Mouse (Mus musculus) kidney, embryonic 15.5 days (tissue): ENCODE results near the gene Arfgap1. TPM values are rescaled to one million over a fixed set of nuclear protein-coding genes. Genes with fewer than 3 reads are reported as not detected.

Source experiments
- ATAC-seq: fragments of 200-750 bp; cut with Nextera tagmentation; replicated peaks from 2 replicates; pipeline ENCODE4 v1.8.0; 2017; ENCODE audit warnings: moderate TSS enrichment; ENCODE audit not compliant: low FRiP score
- H3K27ac ChIP-seq: fragments of 300-500 bp; sonication (generic); 2 replicates; pipeline ENCODE4 v1.5.1; 2015; ENCODE audit warnings: mild to moderate bottlenecking, inconsistent platforms
- H3K27me3 ChIP-seq: fragments of 300-500 bp; sonication (generic); 2 replicates; pipeline ENCODE4 v1.6.1; 2015; ENCODE audit warnings: inconsistent platforms
- H3K36me3 ChIP-seq: fragments of 300-500 bp; sonication (generic); 2 replicates; pipeline ENCODE4 v1.6.1; 2015; ENCODE audit warnings: inconsistent platforms
- H3K4me1 ChIP-seq: fragments of 300-500 bp; sonication (generic); 2 replicates; pipeline ENCODE4 v1.6.1; 2015; ENCODE audit warnings: inconsistent platforms
- H3K4me2 ChIP-seq: fragments of 300-500 bp; sonication (generic); 2 replicates; pipeline ENCODE4 v1.6.1; 2015; ENCODE audit warnings: moderate library complexity, mild to moderate bottlenecking, inconsistent platforms
- H3K4me3 ChIP-seq: fragments of 300-500 bp; sonication (generic); replicated peaks from 2 replicates; pipeline ENCODE4 v1.5.1; 2015; ENCODE audit warnings: mild to moderate bottlenecking, inconsistent platforms
- H3K9ac ChIP-seq: fragments of 300-500 bp; sonication (generic); 2 replicates; pipeline ENCODE4 v1.6.1; 2015; ENCODE audit warnings: mild to moderate bottlenecking, inconsistent platforms
- H3K9me3 ChIP-seq: fragments of 300-500 bp; sonication (generic); replicated peaks from 2 replicates; pipeline ENCODE4 v1.6.1; 2016; ENCODE audit warnings: inconsistent platforms
- WGBS: fragments of 180-500 bp; shearing (Covaris S2); methylation state at CpG from one replicate; pipeline ENCODE4 v1.1.7; 2015; ENCODE audit warnings: mixed read lengths; 5-methylcytosine and 5-hydroxymethylcytosine counted together
- polyA plus RNA-seq: library from polyadenylated mRNA; unstranded; fragments of >200 nt; fragmentation: Nextera tagmentation; extraction: Ambion mirVana; gene quantifications from 2 replicates; pipeline ENCODE4 v1.2.1, GENCODE M21; 2015

Gene Arfgap1
- polyA plus RNA-seq = 90.4 and 105 TPM in 2 replicates

DNA sequence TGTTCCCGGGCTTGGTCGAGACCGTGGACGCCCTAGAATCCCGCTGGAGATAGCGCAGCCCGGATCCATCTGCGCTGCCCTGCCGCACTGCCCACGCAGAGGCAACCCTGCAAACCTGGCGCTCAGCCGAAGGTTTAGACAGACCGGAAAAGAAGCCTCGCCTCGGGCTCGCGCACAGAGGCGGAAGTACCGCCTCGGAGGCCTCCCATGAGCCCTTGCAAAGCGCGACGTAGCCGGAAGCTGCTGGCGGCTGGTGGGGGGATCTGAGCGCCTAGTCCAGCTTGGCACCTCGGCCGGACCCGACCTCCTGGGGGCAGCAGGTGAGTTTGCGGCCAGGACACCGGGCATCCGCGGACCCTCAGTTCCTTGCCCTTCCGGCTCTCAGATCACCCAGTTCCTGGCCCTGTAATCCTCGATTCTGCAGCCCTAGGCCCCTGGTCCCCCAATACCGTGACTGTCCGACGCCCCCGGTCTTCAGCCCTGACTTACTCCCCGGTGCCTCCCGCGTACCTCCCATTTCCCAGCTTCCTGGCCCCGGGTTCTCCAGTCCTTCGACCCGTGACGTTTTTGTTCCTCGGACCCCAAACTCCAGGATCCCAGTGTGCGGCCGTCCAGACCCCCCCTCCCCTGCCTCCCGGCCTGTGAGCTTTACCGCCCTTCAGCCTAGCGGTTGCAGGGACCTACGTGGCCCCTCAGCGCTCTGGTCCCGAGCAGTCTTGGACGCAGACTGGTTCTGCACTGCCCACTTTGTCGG lies at the start of gene Arfgap1:
Gene Arfgap1, plus strand, starts transcription at position 216 of the 754 bp plus-strand sequence.
- peaks cover 35% of the 10 kb centered on the region for H3K36me3 ChIP-seq
- peak within 1 kb of the TSS; percentile 64 for H3K4me2 ChIP-seq
- ATAC-seq = peak; percentile 96
- peak within 1 kb of the TSS; percentile 94 for H3K4me3 ChIP-seq
- H3K9ac ChIP-seq = peak within 1 kb of the TSS; percentile 94
- H3K27ac ChIP-seq = peak within 1 kb of the TSS; percentile 91
- H3K4me1 ChIP-seq = peaks cover 27% of the 10 kb centered on the region
- no peaks in the 10 kb centered on the region for H3K27me3 ChIP-seq
- no peaks in the 10 kb centered on the region for H3K9me3 ChIP-seq
- under 1% methylated on average over 57 of the region's 57 CpGs for WGBS

DNA sequence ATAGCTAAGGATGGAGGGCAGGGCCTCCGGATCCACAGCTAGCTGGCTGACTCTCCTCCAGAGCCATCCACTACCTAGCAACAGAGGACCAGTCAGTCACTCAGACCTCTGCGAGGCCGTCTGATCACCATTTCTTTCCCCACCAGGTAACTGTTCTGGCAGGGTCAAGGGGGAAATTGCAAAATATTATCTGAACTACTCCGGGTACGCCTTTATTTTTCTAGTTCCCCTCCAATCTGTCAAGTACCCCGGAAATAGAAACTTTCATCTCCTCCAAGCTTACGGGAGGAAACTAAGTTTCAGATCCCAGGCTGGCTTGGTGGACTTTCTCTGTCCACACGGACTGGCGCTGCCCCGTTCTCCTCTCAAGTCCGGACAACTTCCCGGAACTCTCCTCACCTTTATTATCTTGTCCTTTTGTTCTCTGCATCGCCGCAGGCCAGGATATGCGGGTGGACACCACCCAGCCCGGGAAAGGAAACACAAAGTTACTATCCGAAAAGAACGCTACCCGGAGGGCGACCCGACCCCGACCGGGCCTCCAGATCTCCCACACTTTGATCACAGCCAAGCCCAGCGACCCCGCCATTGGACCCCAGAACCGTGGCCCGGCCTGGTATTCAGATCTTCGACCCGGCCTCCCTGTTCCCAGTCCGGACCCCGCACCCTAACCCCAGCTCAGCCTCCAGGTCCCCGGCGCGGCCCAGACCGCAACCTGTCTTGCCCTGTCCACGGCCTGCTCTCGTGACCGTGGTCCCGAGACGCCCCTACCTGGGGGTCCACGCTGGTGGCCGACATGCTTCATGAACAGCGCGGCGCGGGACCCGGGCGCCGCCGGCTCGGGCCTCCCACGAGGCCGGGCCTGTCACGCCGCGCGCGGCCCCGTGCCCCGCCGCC lies 46.9 kb upstream of the Arfgap1 start:
- H3K27me3 ChIP-seq = 0 out of 2 replicates have a peak, but pooled peaks cover 4% of the 10 kb centered on the region
- H3K9me3 ChIP-seq = no peaks in the 10 kb centered on the region
- peaks cover 37% of the 10 kb centered on the region for H3K36me3 ChIP-seq
- H3K4me2 ChIP-seq = peak overlapping the region; percentile 78
- peaks cover 14% of the 10 kb centered on the region for H3K4me1 ChIP-seq
- H3K9ac ChIP-seq = peak overlapping the region; percentile 100
- under 1% methylated on average over 61 of the region's 61 CpGs for WGBS
- peak overlapping the region; percentile 97 for H3K4me3 ChIP-seq
- H3K27ac ChIP-seq = peak overlapping the region; percentile 79
- peak; percentile 62 for ATAC-seq

DNA sequence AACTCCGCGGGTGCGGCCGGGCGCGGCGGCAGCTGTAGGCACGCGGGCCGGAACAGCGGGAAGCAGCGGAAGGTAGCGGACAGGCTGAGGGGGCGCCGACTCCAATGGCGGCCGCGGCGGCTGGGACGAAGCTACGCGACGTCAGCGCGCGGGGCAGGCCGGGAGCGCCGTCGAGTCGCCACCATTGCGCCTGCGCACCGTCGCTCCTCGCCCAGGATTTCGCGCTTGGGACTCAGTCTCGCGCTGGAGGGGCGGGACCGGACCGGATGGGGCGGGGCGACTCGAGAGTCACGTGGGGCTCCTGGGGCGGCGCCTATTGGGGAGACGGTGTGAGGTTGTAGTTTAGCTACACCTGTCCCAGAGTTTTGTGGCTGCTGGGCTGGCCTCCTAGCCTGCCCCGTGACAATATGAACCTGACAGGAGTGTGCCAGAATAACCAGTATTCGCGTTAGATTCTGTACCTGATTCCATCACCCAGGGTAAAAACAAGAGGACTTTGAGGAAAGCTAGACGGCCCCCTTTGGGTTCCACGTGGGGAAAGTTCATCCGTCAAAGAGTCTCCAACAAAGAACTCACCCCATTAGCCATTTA lies 46.1 kb upstream of the Arfgap1 start, which contains the start of gene Ythdf1:
Gene Ythdf1, minus strand, starts transcription at position 140 of the 591 bp plus-strand sequence.
- Histone ChIP-seq H3K36me3 (peaks cover 31% of the 10 kb centered on the region), H3K27ac (peak within 1 kb of the TSS; percentile 79), H3K9ac (peak within 1 kb of the TSS; percentile 100), H3K27me3 (0 out of 2 replicates have a peak, but pooled peaks cover 4% of the 10 kb centered on the region), H3K4me2 (peak within 1 kb of the TSS; percentile 78), H3K4me3 (peak within 1 kb of the TSS; percentile 97), H3K9me3 (no peaks in the 10 kb centered on the region), H3K4me1 (peaks cover 14% of the 10 kb centered on the region)
- WGBS = under 1% methylated on average over 56 of the region's 56 CpGs
- ATAC-seq = peak; percentile 96

DNA sequence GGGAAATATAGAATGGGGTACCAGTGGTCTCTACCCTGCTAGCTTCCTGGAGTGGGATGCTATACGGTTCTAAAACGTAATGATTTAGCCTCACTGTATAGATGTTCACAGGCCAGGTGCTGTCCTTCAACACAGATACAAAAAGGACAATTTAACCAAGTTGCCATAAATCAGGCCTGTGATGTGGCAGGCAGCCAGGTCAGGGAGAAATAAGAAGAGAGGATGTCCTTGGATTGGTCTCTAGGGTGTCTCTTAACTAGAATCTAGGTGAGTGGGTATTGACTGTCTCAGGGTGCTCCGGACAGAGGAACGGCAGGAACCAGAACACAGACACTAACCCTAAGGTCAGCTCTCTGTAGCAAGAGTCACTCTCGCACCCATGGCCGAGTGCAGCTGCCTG lies 44.3 kb upstream of the Arfgap1 start:
- peaks cover 14% of the 10 kb centered on the region for H3K4me1 ChIP-seq
- H3K36me3 ChIP-seq = peaks cover 12% of the 10 kb centered on the region
- H3K27ac ChIP-seq = no peak overlapping the region
- no peak overlapping the region for H3K9ac ChIP-seq
- no peak for ATAC-seq
- 88% methylated on average over 6 of the region's 6 CpGs for WGBS
- H3K4me2 ChIP-seq = no peak overlapping the region
- no peaks in the 10 kb centered on the region for H3K9me3 ChIP-seq
- no peak overlapping the region for H3K4me3 ChIP-seq
- 0 out of 2 replicates have a peak, but pooled peaks cover 4% of the 10 kb centered on the region for H3K27me3 ChIP-seq

DNA sequence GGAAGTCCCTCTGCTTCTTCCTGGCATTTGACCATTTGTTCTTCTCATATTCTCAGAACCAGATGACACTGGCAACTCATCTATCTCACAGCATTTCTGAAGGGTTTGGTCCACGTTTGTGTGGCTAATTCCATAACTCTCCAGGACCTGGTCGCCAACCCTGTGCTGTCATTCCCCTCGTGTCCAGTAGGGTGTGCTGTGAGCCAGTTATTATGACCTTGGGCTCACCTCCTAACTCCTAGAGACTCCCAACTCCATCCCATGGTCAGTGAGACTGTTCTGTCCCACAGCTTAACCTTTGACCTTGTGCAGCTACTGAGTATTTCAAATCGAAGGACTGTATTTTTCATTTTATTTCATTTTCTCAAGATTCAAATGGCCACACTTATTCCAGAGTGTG lies 41.8 kb upstream of the Arfgap1 start:
- no peak overlapping the region for H3K27ac ChIP-seq
- 11% methylated on average over 4 of the region's 4 CpGs for WGBS
- no peak overlapping the region for H3K4me2 ChIP-seq
- H3K4me3 ChIP-seq = no peak overlapping the region
- H3K4me1 ChIP-seq = peaks cover 6% of the 10 kb centered on the region
- no peak for ATAC-seq
- no peak overlapping the region for H3K9ac ChIP-seq
- H3K9me3 ChIP-seq = no peaks in the 10 kb centered on the region
- H3K27me3 ChIP-seq = 0 out of 2 replicates have a peak, but pooled peaks cover 4% of the 10 kb centered on the region
- H3K36me3 ChIP-seq = no peaks in the 10 kb centered on the region

DNA sequence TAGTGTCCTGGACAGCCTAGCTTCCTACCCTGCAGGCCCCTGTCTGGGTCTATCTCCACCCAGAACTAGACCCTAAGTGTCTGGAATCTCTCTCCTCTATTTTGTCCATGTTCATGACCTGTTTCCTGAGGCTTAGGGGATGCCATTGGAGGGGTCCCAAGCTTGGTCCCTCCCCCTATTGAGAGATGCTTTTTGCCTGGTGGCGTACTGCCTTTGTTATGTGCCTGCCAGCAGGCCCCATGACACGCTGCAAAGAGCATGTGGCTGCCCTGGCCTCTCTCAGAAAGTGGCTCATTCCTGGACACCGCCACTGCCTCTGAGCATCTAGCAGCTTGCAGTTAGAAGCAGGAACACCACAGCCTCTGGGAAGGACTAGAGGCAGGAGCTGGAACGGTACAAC lies 38.3 kb upstream of the Arfgap1 start, which contains the start of gene Birc7:
Gene Birc7, plus strand, starts transcription at position 301 of the 400 bp plus-strand sequence.
- Histone ChIP-seq H3K4me3 (no peak within 1 kb of the TSS), H3K9me3 (no peaks in the 10 kb centered on the region), H3K27me3 (0 out of 2 replicates have a peak, but pooled peaks cover 4% of the 10 kb centered on the region), H3K27ac (no peak within 1 kb of the TSS), H3K9ac (no peak within 1 kb of the TSS), H3K4me2 (no peak within 1 kb of the TSS), H3K4me1 (no peaks in the 10 kb centered on the region), H3K36me3 (no peaks in the 10 kb centered on the region)
- no peak for ATAC-seq
- WGBS = 64% methylated on average over 4 of the region's 4 CpGs

DNA sequence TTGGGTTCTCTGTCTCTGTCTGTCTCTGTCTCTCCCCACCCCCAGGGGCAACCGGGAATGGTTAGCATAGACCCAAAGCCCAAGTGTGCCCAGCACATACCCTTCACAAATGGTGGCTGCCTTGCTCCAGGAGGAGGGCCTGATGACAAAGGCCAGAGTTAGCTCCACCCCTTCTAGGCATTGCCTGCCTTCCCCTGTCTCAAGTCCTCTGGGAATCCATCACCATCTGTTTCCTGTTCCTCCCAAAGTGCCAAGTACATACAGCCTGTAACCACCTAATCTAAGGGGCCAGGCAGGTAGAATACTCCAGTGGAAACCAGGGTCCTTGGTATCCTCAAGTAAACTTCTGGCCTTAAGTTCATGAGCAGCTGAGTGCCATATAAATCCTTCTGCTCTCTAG lies 34.6 kb upstream of the Arfgap1 start:
- Histone ChIP-seq H3K27me3 (no peaks in the 10 kb centered on the region), H3K4me3 (no peak overlapping the region), H3K36me3 (no peaks in the 10 kb centered on the region), H3K9me3 (no peaks in the 10 kb centered on the region), H3K4me2 (no peak overlapping the region), H3K4me1 (no peaks in the 10 kb centered on the region), H3K27ac (no peak overlapping the region), H3K9ac (no peak overlapping the region)
- 84% methylated on average over 1 of the region's 1 CpGs for WGBS
- ATAC-seq = no peak

DNA sequence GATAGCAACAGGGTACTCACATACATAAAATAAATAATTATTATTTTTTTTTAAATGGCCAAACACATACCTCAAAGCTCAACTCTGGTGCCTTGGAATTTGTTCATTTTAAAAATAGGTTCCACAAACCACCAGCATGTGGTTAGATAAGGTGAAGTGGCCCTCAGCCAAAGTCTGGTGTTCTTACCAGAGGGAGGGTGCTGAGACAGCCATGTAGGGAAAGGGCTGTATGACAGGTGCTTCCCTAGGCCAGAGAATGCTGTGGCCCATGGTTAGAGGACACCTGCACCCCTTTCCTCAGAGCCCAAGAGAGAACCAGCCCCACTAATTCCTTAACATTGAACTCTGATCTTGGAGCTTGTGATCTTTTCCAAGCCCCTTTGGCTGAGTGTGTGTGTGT lies 26.8 kb upstream of the Arfgap1 start:
- Histone ChIP-seq H3K27me3 (no peaks in the 10 kb centered on the region), H3K4me1 (no peaks in the 10 kb centered on the region), H3K4me3 (no peak overlapping the region), H3K36me3 (no peaks in the 10 kb centered on the region), H3K4me2 (no peak overlapping the region), H3K27ac (no peak overlapping the region), H3K9me3 (no peaks in the 10 kb centered on the region), H3K9ac (no peak overlapping the region)
- ATAC-seq = no peak

DNA sequence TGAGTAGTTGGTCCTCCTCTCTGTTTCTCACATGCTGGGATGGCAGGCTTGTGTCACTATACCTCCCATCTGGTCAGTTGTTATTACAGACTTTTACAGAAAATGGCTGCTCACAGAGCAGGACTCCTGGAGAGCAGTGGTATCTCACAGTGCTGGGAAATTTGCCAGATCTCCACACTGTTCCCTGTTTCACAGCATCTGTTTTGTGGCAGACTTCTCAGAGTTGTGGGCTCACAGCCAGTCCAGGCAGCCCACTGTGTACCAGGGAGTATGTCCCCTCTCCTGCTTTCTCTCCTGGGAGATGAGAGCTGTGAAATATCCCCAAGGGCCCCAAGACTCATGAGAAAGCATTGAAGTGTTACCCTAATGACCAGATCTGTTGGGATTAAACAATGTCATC lies 25.2 kb upstream of the Arfgap1 start:
- Histone ChIP-seq H3K4me1 (no peaks in the 10 kb centered on the region), H3K27me3 (no peaks in the 10 kb centered on the region), H3K27ac (no peak overlapping the region), H3K36me3 (no peaks in the 10 kb centered on the region), H3K4me2 (no peak overlapping the region), H3K4me3 (no peak overlapping the region), H3K9ac (no peak overlapping the region), H3K9me3 (no peaks in the 10 kb centered on the region)
- ATAC-seq = no peak

DNA sequence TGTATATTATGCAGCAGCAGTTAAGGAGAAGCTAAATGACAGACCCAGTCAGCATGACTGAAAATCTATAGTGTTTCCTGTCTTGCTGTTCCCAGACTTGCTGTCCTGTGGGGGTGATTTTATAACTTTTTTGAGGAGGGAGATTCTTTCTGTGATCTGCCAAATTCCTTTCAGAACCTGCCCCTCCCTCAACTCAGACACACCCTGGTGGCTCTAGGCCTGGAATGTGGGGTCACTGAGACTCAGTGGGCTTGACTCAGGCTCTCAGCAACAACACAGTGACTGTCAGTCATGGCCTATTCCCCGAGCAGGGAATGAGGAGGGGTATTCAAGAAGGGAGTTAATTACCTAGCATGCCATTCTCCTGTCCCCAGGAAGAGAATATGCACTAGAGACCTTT lies 17.1 kb upstream of the Arfgap1 start:
- H3K4me2 ChIP-seq = no peak overlapping the region
- no peaks in the 10 kb centered on the region for H3K9me3 ChIP-seq
- H3K4me1 ChIP-seq = peaks cover 29% of the 10 kb centered on the region
- H3K27ac ChIP-seq = no peak overlapping the region
- no peak overlapping the region for H3K9ac ChIP-seq
- H3K36me3 ChIP-seq = no peaks in the 10 kb centered on the region
- no peak for ATAC-seq
- H3K4me3 ChIP-seq = no peak overlapping the region
- WGBS = 8% methylated on average over 1 of the region's 1 CpGs
- peaks cover 22% of the 10 kb centered on the region for H3K27me3 ChIP-seq

DNA sequence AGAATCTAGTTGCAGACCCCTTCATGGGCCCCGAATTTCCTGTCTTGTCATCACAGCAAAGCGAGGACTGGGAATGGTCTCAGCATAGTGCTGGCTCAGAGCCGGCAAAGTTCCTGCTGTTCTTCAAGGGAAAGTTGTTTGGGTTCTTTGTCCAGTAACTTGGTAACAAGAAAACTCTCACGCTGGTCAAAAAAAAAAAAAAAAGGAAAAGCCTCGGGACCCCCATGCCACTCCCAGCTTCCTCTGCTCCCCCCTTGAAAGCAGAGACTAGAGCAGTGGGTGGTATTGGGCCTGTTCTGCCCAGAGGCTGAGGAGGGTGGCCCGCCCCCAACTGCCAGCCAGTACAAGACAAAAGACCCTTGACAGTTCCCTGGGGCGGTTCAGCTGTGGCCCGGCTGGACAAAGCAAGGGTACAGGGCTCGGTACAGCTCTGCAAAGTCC lies 14.3 kb upstream of the Arfgap1 start:
- H3K9ac ChIP-seq = 0 out of 2 replicates have a peak overlapping the region, but pooled peaks have one; percentile 26
- peak overlapping the region; percentile 94 for H3K4me2 ChIP-seq
- 17% methylated on average over 9 of the region's 9 CpGs for WGBS

More for the DNA sequence above, 14.3 kb upstream of the Arfgap1 start:
- Histone ChIP-seq H3K9me3 (no peaks in the 10 kb centered on the region), H3K27me3 (peaks cover 26% of the 10 kb centered on the region), H3K27ac (peak overlapping the region; percentile 48; the same call in 1 of the 2 replicates), H3K36me3 (no peaks in the 10 kb centered on the region), H3K4me3 (peak overlapping the region; percentile 61), H3K4me1 (peaks cover 40% of the 10 kb centered on the region)
- ATAC-seq = no peak
